Mouse (Mus musculus): ENCODE measurements around the gene Pola2.
A peak's percentile ranks its signal among the peaks of the same experiment; 100 is the strongest.

Gene Pola2

GRCm38 (mm10) chr19:5894002-5894678 is 69.9 kb downstream of the Pola2 start, which contains the start of gene Tigd3:
Gene Tigd3, minus strand, starts transcription at chr19:5894149.
- DNase-seq (ENCODE audit: low spot score): peak; percentile 95

- no peak for DNase-seq (ENCODE audit: low spot score)
These were observed 70.6 kb downstream of the Pola2 start for GRCm38 (mm10) chr19:5893282-5894001.

- DNase-seq (ENCODE audit: low spot score): no peak
These were observed 71.3 kb downstream of the Pola2 start for GRCm38 (mm10) chr19:5892735-5893134.

- DNase-seq (ENCODE audit: low spot score): no peak
These were observed 71.7 kb downstream of the Pola2 start for GRCm38 (mm10) chr19:5892262-5892661.

- DNase-seq (ENCODE audit: low spot score): no peak
These were observed 72.3 kb downstream of the Pola2 start for GRCm38 (mm10) chr19:5891521-5892258.
